ENCODE assay signal across 9 mouse cellular contexts in genomic region chr13:23586940-23587225, GRCm38 (mm10). TPM values are rescaled to one million over a fixed set of nuclear protein-coding genes. Genes with fewer than 3 reads are reported as not detected.
A peak's percentile ranks its signal among the peaks of the same experiment; 100 is the strongest.
DNase-seq lines count a peak whose midpoint lies in the region; ATAC-seq lines count a peak whose summit lies in the region.
"Had no signal": no experiment of that assay in that cellular context is flagged by ENCODE, and none has a peak within 500 bp of the region (broad histone marks: within the 10 kb centered on the region; RNA-seq: fewer than 3 reads in every experiment).

No protein-coding gene starts in this region.

- no peak for DNase-seq in heart, adult 9 months (ENCODE audit: low spot score in 2 of 2)
- peak; percentile 17 for DNase-seq in NIH3T3 (ENCODE audit: low read depth)
- no peak for DNase-seq in gastrocnemius, adult 8-10 months (ENCODE audit: low spot score in 2 of 2)
- DNase-seq in thymus, adult 18-20 months = no peak
- DNase-seq in left cerebral cortex, postnatal 10 days (ENCODE audit: extremely low spot score in 1 of 2, low spot score in 2 of 2) = no peak

- H3K27ac ChIP-seq in heart, embryonic 14.5 days (replicated peaks in 1 of 2; ENCODE audit: control insufficient read depth in 1 of 2, insufficient read depth in 1 of 2, low read depth in 2 of 2, low read length in 2 of 2) = peak overlapping the region; percentile 87 to 95
- peak overlapping the region; percentile 87 for H3K27ac ChIP-seq in hindbrain, embryonic 12.5 days
- peak overlapping the region; percentile 80 for H3K27ac ChIP-seq in midbrain, embryonic 13.5 days

- H3K4me3 ChIP-seq in heart, embryonic 14.5 days (ENCODE audit: control insufficient read depth in 1 of 2, insufficient read depth in 1 of 2, low read depth in 1 of 2, low read length in 2 of 2) = peak overlapping the region; percentile 23 to 49
- H3K4me3 ChIP-seq in hindbrain, embryonic 12.5 days = peak overlapping the region; percentile 24; the same call in 1 of the 2 replicates
- peak overlapping the region; percentile 50 for H3K4me3 ChIP-seq in midbrain, embryonic 13.5 days (replicated peaks)

- intact Hi-C loops in left cerebral cortex, postnatal 10 days (cut with DNase I) = no loop called here

- H3K4me2 ChIP-seq in heart, embryonic 14.5 days (ENCODE audit: low read length) = peak overlapping the region; percentile 91
- peak overlapping the region; percentile 69 for H3K4me2 ChIP-seq in hindbrain, embryonic 12.5 days (replicated peaks)
- peak overlapping the region; percentile 85 for H3K4me2 ChIP-seq in midbrain, embryonic 13.5 days (replicated peaks)

- H3K36me3 ChIP-seq in heart, embryonic 14.5 days (ENCODE audit: control insufficient read depth, insufficient read depth, low read length) = no peaks in the 10 kb centered on the region
- H3K36me3 ChIP-seq in hindbrain, embryonic 12.5 days = no peaks in the 10 kb centered on the region
- no peaks in the 10 kb centered on the region for H3K36me3 ChIP-seq in midbrain, embryonic 13.5 days

- peak overlapping the region; percentile 76 for H3K9ac ChIP-seq in heart, embryonic 14.5 days (ENCODE audit: low read length)
- H3K9ac ChIP-seq in hindbrain, embryonic 12.5 days = peak overlapping the region; percentile 49; the same call in 1 of the 2 replicates
- peak overlapping the region; percentile 52 for H3K9ac ChIP-seq in midbrain, embryonic 13.5 days (replicated peaks)

- peaks cover 5 to 14% of the 10 kb centered on the region in 2 experiments for H3K4me1 ChIP-seq in heart, embryonic 14.5 days (ENCODE audit: control insufficient read depth in 2 of 2, insufficient read depth in 2 of 2, low read length in 2 of 2)
- peaks cover 22% of the 10 kb centered on the region for H3K4me1 ChIP-seq in hindbrain, embryonic 12.5 days
- peaks cover 38% of the 10 kb centered on the region for H3K4me1 ChIP-seq in midbrain, embryonic 13.5 days (replicated peaks)

- 7% methylated on average over 1 of the region's 1 CpGs for WGBS in heart, embryonic 14.5 days
- WGBS in hindbrain, embryonic 12.5 days = 9% methylated on average over 1 of the region's 1 CpGs
- WGBS in midbrain, embryonic 13.5 days = 7% methylated on average over 1 of the region's 1 CpGs

- no peaks in the 10 kb centered on the region for H3K27me3 ChIP-seq in heart, embryonic 14.5 days (ENCODE audit: control insufficient read depth, insufficient read depth, low read length)
- no peaks in the 10 kb centered on the region for H3K27me3 ChIP-seq in hindbrain, embryonic 12.5 days
- H3K27me3 ChIP-seq in midbrain, embryonic 13.5 days = no peaks in the 10 kb centered on the region
- H3K27me3 ChIP-seq: Patski had no signal

- no peak for ATAC-seq in heart, embryonic 14.5 days (ENCODE audit: insufficient number of reproducible peaks, insufficient read depth, low FRiP score, low read depth)
- no peak for ATAC-seq in hindbrain, embryonic 12.5 days (ENCODE audit: low FRiP score)
- no peak for ATAC-seq in midbrain, embryonic 13.5 days
- ATAC-seq: Patski had no signal

- no peaks in the 10 kb centered on the region for H3K9me3 ChIP-seq in heart, embryonic 14.5 days (ENCODE audit: control insufficient read depth, low read length)
- H3K9me3 ChIP-seq in hindbrain, embryonic 12.5 days (replicated peaks) = no peaks in the 10 kb centered on the region
- no peaks in the 10 kb centered on the region; the same call in 1 of the 2 replicates for H3K9me3 ChIP-seq in midbrain, embryonic 13.5 days

RNA-seq across cellular contexts. Expression of gene Hist1h4d, which starts 5.5 kb away (rescaled TPM):
- 38.6 and 49.0 TPM in 2 replicates for polyA plus RNA-seq in heart, embryonic 14.5 days (2014; fragmentation: Nextera tagmentation; extraction: Ambion mirVana)
- polyA plus RNA-seq in hindbrain, embryonic 12.5 days (2016; fragmentation: Nextera tagmentation; extraction: Ambion mirVana) = 66.9 and 82.3 TPM in 2 replicates
- 74.3 and 84.0 TPM in 2 replicates for polyA plus RNA-seq in midbrain, embryonic 13.5 days (2015; fragmentation: Nextera tagmentation; extraction: Ambion mirVana)
- 10 to 100 TPM; 37.8 to 57.9 (median 48.1) TPM for total RNA-seq in gastrocnemius, adult 8-10 months (2022)
- 100 to 1,000 TPM; 134 to 145 TPM for total RNA-seq in left cerebral cortex, postnatal 10 days (2021)

RNA-seq across cellular contexts. Expression of gene Hist1h3d, which starts 11.3 kb away (rescaled TPM):
- 2.2 and 3.7 TPM in 2 replicates for polyA plus RNA-seq in heart, embryonic 14.5 days (2014; fragmentation: Nextera tagmentation; extraction: Ambion mirVana)
- polyA plus RNA-seq in hindbrain, embryonic 12.5 days (2016; fragmentation: Nextera tagmentation; extraction: Ambion mirVana) = 2.2 and 4.8 TPM in 2 replicates
- polyA plus RNA-seq in midbrain, embryonic 13.5 days (2015; fragmentation: Nextera tagmentation; extraction: Ambion mirVana) = 2.1 and 3.1 TPM in 2 replicates
- 1 to 10 TPM; 2.5 to 4.0 (median 3.2) TPM for total RNA-seq in gastrocnemius, adult 8-10 months (2022)
- total RNA-seq in left cerebral cortex, postnatal 10 days (2021) = 1 to 10 TPM; 8.4 to 9.1 TPM

RNA-seq across cellular contexts. Expression of gene Hist1h2ad, which starts 12.7 kb away (rescaled TPM):
- polyA plus RNA-seq in heart, embryonic 14.5 days (2014; fragmentation: Nextera tagmentation; extraction: Ambion mirVana) = 0.44 and 0.53 TPM in 2 replicates
- polyA plus RNA-seq in hindbrain, embryonic 12.5 days (2016; fragmentation: Nextera tagmentation; extraction: Ambion mirVana) = 0.46 and 2.5 TPM in 2 replicates
- polyA plus RNA-seq in midbrain, embryonic 13.5 days (2015; fragmentation: Nextera tagmentation; extraction: Ambion mirVana) = 0.93 and 1.7 TPM in 2 replicates
- total RNA-seq in gastrocnemius, adult 8-10 months (2022) = 1 to 10 TPM in 1 of 4 experiments, not detected in 3; 2.2 TPM
- 1 to 10 TPM; 5.8 to 9.4 TPM for total RNA-seq in left cerebral cortex, postnatal 10 days (2021)

RNA-seq across cellular contexts. Expression of gene Hist1h2bf, which starts 12.9 kb away (rescaled TPM):
- polyA plus RNA-seq in heart, embryonic 14.5 days (2014; fragmentation: Nextera tagmentation; extraction: Ambion mirVana) = 0.61 and 3.7 TPM in 2 replicates
- 4.4 and 7.2 TPM in 2 replicates for polyA plus RNA-seq in hindbrain, embryonic 12.5 days (2016; fragmentation: Nextera tagmentation; extraction: Ambion mirVana)
- 3.3 and 4.5 TPM in 2 replicates for polyA plus RNA-seq in midbrain, embryonic 13.5 days (2015; fragmentation: Nextera tagmentation; extraction: Ambion mirVana)
- total RNA-seq in gastrocnemius, adult 8-10 months (2022) = 1 to 10 TPM; 2.0 to 6.7 (median 5.1) TPM
- 10 to 100 TPM; 38.1 to 39.3 TPM for total RNA-seq in left cerebral cortex, postnatal 10 days (2021)

RNA-seq across cellular contexts. Expression of gene Hist1h2bg, which starts 15.7 kb away (rescaled TPM):
- polyA plus RNA-seq in heart, embryonic 14.5 days (2014; fragmentation: Nextera tagmentation; extraction: Ambion mirVana) = 3.7 and 6.2 TPM in 2 replicates
- 4.8 and 7.1 TPM in 2 replicates for polyA plus RNA-seq in hindbrain, embryonic 12.5 days (2016; fragmentation: Nextera tagmentation; extraction: Ambion mirVana)
- 4.1 and 7.5 TPM in 2 replicates for polyA plus RNA-seq in midbrain, embryonic 13.5 days (2015; fragmentation: Nextera tagmentation; extraction: Ambion mirVana)
- 1 to 10 TPM; 5.2 to 8.5 (median 7.2) TPM for total RNA-seq in gastrocnemius, adult 8-10 months (2022)
- total RNA-seq in left cerebral cortex, postnatal 10 days (2021) = 100 to 1,000 TPM in 1 of 2 experiments, 10 to 100 TPM in 1; 94.0 to 103 TPM
